Mouse (Mus musculus): ENCODE data around the gene Zfp664.

Zfp664 gene

GRCm38 (mm10) chr5:124862013-124862866, at the start of gene Zfp664, which contains the start of gene Ccdc92:
Gene Zfp664, plus strand, starts transcription at chr5:124862691.
Gene Ccdc92, minus strand, starts transcription at chr5:124862424.
- peak; percentile 97 for DNase-seq

GRCm38 (mm10) chr5:124814797-124815196, 47.7 kb upstream of the Zfp664 start:
- no peak for DNase-seq

DNA sequence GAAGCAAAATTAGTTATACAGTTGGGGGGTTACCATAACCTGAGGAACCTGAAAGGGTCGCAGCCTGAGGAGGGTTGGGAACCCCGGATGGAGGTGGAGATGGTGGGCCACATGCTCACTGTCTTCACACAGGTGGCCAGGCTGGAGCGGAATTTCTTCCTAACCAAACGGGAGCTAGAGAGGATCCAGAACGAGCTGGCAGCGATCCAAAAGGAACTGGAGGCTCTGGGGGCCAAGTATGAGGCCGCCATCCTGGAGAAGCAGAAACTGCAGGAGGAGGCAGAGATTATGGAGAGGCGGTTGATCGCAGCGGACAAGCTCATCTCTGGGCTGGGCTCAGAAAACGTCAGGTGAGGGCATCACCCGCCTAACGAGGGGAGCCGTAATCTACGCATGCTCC, 45.4 kb upstream of the Zfp664 start:
- no peak for DNase-seq

GRCm38 (mm10) chr5:124822128-124822894, 40.2 kb upstream of the Zfp664 start:
- no peak for DNase-seq

DNA sequence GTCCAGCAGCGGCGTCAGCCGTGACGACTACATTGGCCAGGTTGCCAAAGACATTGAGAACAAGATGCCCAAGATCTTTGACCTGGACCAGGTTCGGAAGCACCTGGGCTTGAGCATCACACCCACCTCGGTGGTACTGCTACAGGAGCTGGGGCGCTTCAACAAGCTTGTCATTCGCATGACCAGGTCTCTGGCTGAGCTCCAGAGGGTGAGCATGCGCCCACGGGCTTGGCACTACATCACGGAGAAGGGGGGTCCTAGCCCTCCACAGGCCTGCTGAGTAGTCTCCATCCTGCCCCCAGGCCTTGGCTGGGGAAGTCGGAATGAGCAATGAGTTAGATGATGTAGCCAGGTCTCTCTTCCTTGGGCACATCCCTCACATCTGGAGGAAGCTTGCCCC, 32.2 kb upstream of the Zfp664 start:
- no peak for DNase-seq

GRCm38 (mm10) chr5:124835218-124835617, 27.3 kb upstream of the Zfp664 start:
- DNase-seq = no peak

GRCm38 (mm10) chr5:124836075-124836474, 26.4 kb upstream of the Zfp664 start:
- DNase-seq = no peak

GRCm38 (mm10) chr5:124836621-124837020, 25.9 kb upstream of the Zfp664 start:
- no peak for DNase-seq

DNA sequence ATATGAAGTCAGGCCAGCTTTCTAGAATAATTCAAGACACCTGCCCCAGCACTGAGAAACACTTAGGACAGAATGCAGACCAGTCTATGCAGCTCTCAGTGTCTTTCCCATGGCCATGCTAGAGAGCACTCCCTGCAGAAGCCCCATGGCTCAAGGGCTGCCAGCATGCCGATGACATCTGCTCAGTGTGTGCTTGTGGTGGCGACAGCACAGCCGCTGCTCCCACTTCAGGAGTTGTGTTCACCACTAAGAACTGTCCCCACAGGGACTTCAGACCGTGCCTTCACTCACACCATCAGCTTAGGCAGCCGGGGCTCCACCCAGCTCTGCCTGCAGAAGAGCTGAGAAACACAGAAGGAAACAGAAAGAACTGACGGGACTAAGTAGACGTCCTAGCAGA, 22.3 kb upstream of the Zfp664 start:
- no peak for DNase-seq

- no peak for DNase-seq
Observed at GRCm38 (mm10) chr5:124840669-124841068, 21.8 kb upstream of the Zfp664 start.

DNA sequence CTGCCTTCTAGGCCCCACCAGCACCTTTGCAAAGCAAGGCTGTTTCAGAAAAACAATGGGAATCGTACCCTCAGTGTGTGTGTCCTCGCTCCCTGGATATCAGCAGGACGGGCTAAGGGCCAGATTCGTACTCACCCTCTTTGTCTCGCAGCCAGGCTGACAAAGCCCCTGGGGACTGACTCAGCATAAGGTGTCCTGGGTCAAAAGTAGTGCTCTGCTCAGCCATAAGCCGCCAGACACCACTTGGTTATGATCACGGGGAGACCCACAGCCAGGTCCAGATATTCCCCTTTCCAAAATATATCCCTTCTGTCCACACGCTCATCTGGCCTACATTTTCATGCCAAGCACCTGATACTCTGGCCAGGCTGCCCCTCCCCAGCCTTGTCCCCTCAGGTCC, 19.1 kb upstream of the Zfp664 start:
- DNase-seq = no peak

DNA sequence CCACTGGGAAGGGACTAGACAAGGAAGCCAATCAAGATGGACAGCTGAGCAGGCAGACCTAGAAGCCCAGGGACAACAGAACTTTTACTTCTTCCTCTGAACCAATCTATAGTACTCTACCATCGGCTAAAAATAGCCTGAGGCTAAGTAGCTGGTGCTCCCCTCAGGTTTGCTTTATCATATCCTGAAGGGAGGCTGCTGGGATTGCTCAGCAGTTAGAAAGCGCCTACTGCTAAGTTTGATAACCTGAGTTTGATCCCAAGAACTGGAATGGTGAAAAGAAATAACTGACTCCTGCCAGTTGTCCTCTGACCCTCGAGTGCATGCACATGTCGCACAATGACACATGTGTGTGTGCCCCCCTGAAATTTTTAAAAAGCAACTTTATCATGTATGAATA, 17.6 kb upstream of the Zfp664 start:
- DNase-seq = no peak

DNA sequence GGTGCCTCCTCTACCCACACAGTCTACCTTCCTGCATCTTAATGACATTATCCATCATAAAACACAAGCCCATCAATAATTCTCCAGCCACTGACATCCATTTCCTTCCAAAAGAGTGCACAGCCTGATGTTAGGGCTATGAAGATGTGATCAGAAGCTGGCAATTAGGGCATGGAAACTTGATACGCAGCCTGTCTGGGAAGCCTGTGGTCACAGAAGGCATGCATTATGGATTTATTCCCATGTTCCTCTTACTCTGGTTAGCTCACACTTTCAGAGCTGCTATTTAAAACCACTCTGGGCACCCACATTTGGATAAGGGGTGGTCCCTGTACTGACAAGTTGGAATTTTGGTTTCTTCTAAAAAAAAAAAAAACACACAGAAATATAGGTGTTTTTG, 15.5 kb upstream of the Zfp664 start:
- no peak for DNase-seq

DNA sequence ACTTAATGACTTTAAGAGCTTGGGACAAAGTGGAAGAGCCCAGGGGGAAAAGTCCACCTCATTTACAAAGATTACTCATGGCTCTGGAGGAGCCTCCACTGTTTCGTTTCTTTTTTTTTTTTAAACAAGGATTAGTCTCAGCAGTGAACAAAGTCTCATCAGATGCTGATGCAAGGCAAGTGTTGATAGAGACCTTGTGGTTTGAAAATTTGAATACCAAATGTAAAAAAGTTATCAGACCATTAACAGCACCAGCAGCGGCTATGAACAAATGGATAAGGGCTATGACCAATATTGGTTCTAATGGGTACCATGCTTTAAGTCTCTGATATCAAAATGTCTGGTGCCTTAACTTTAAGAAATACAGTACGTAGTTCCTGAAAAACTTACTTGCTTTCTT, 13.5 kb upstream of the Zfp664 start:
- DNase-seq = no peak

DNA sequence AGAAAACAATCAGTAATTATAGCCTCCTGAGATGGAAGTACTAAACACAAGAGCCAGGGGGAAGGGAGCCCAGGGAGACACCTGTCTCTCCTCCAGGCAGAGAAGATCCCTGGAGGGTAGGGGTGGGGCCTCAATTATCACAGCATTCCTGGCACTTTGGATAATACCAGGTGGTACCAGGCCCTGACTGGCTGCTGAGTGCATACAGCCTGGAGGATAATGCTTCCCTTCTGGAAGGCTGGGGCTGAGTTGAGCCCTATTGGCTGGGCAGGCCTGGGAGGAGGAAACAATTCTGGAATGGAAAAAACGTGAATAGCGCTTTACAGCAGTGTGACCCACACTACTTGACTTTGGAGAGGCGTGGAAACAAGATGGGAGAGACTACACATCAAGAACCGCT, 10.9 kb upstream of the Zfp664 start:
- DNase-seq = no peak

- no peak for DNase-seq
Observed at GRCm38 (mm10) chr5:124852294-124852693, 10.2 kb upstream of the Zfp664 start.

DNA sequence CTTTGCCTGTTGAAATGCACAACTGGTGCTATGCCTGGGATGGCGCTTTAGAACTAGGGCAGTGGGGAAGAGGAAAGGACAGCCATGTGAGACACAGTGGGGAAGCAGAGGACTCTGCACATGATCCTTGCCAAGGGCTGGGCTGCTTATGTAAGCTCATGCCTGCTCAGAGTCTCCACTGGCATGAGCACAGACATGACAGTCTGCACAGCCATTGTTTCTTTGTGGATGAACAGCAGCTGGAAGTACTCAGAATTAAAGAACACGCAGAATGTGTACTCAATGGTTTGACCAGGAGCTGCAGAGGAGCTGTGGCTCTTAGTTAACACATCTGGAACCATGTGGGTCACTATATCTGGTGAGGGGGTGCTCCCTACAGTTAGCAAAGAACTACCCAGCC, 9.4 kb upstream of the Zfp664 start:
- DNase-seq = peak in 1 of 2 experiments; percentile 52

GRCm38 (mm10) chr5:124854202-124854601, 8.3 kb upstream of the Zfp664 start:
- DNase-seq = no peak

- no peak for DNase-seq
Observed at GRCm38 (mm10) chr5:124860013-124860412, 2.5 kb upstream of the Zfp664 start.

GRCm38 (mm10) chr5:124861463-124861862, 1.0 kb upstream of the Zfp664 start:
- DNase-seq = peak; percentile 25 to 43

DNA sequence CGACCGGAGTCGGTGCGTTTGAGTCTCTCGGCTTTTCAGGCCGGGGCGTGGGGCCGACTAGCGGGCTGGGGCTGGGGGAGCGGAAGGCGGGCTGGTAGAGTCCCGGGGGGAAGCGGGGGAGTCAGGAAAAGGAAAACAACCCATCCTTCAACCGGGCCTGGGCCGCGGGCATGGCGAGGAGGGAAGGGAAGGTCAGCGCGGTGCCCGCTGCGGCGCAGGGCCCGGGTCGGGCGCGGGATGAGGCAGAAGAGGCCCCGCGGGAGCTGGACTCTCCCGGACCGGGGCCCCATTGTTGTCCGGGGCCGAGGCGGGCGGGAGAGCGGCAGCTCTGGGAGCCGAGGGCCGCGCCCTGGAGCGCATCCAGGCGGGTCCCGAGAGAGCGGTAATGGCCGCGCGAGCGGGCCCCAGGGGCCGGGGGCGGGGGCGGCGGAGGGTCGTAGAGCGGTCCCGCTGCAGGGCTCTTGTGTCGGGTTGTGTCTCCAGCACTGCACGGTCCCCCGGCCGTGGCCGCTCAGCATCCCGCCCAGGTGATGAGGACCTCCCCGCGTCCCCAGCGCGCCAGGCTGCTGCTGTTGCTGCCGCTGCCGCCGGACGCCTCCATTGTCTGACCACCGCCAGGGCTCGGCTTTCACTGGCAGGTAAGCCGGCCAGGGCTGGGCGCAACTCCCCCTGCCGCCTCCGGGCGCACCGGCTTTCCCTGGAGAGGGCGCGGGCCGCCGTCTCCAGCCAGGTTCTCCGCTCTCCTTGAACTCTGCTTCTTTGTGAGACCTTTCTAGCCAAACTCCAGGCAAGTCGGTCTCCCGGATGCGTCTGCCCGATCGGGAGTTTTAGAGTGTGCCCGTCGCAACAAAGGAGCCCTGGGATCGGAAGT, 615 bp downstream of the Zfp664 start:
- peak; percentile 49 to 61 for DNase-seq

DNA sequence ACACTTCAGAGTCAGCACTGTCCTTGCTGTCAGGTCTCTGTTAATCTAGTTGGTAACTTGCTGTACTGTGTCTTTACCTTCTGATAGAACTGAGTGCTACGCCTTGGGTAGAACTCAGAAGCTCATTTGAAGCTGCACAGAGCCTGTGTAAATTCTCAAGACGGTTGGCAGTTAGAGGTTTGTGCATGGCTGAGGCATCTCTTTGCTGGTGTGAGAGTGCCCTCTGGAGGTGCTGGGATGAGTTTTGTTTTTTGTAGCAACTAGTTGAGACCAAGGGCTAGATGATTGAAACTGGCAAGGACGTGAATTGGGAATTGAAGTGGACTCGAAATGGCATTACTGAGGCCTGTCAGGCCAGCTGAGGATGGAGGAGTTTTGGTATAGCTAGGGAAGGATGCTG, 6.5 kb downstream of the Zfp664 start:
- DNase-seq = peak; percentile 63 to 77

- no peak for DNase-seq
Observed at GRCm38 (mm10) chr5:124872033-124872432, 9.5 kb downstream of the Zfp664 start.
